Mouse (Mus musculus) intestine, postnatal 0 days (tissue): ENCODE measurements around the gene Glrx. TPM values are rescaled to one million over a fixed set of nuclear protein-coding genes. Genes with fewer than 3 reads are reported as not detected.

Source experiments
- ATAC-seq: fragments of 200-750 bp; cut with Nextera tagmentation; 2 replicates; pipeline ENCODE4 v1.8.0; 2017; ENCODE audit warnings: mild to moderate bottlenecking, moderate TSS enrichment, moderate library complexity
- H3K27ac ChIP-seq: fragments of 300-500 bp; sonication (generic); 2 replicates; pipeline ENCODE4 v1.5.1; 2014; ENCODE audit warnings: mild to moderate bottlenecking, low read depth, low read length, moderate library complexity
- H3K27me3 ChIP-seq: fragments of 300-500 bp; sonication (generic); replicated peaks from 2 replicates; pipeline ENCODE4 v1.6.1; 2014; ENCODE audit warnings: low read length, mixed read lengths; ENCODE audit not compliant: control insufficient read depth, insufficient read depth
- H3K36me3 ChIP-seq: fragments of 300-500 bp; sonication (generic); 2 replicates; pipeline ENCODE4 v1.6.1; 2014; ENCODE audit warnings: mild to moderate bottlenecking, moderate library complexity; ENCODE audit not compliant: control insufficient read depth, insufficient read depth
- H3K4me1 ChIP-seq: fragments of 300-500 bp; sonication (generic); replicated peaks from 2 replicates; pipeline ENCODE4 v1.6.1; 2014; ENCODE audit warnings: antibody characterized with exemption, low read length, mixed read lengths; ENCODE audit not compliant: control insufficient read depth, insufficient read depth
- H3K4me2 ChIP-seq: fragments of 300-500 bp; sonication (generic); replicated peaks from 2 replicates; pipeline ENCODE4 v1.6.1; 2014; ENCODE audit warnings: low read depth, mild to moderate bottlenecking, moderate library complexity
- H3K4me3 ChIP-seq: fragments of 300-500 bp; sonication (generic); 2 replicates; pipeline ENCODE4 v1.5.1; 2014; ENCODE audit warnings: low read depth, low read length
- H3K9ac ChIP-seq: fragments of 300-500 bp; sonication (generic); 2 replicates; pipeline ENCODE4 v1.6.1; 2014; ENCODE audit warnings: mild to moderate bottlenecking, low read depth, low read length
- H3K9me3 ChIP-seq: fragments of 300-500 bp; sonication (generic); 2 replicates; pipeline ENCODE4 v1.6.1; 2016; ENCODE audit warnings: mixed run types; ENCODE audit not compliant: control insufficient read depth
- CTCF ChIP-seq: sonication (generic); IDR thresholded peaks from 2 replicates; pipeline ENCODE4 v1.5.1; 2016; ENCODE audit warnings: low read depth, mild to moderate bottlenecking, control low read depth, antibody characterized with exemption, moderate library complexity
- whole genome bisulfite sequencing: fragments of 180-500 bp; shearing (Covaris S2); extraction: QIAGEN DNeasy Blood & Tissue Kit; methylation state at CpG from one replicate; pipeline ENCODE4 v1.1.7; 2014; 5-methylcytosine and 5-hydroxymethylcytosine counted together
- polyA plus RNA-seq: library from polyadenylated mRNA; unstranded; fragments of >200 nt; fragmentation: Nextera tagmentation; extraction: Ambion mirVana; gene quantifications from 2 replicates; pipeline ENCODE4 v1.2.1, GENCODE M21; 2015

Gene Glrx
- polyA plus RNA-seq, 1 experiment from 2014 or later = 609 TPM

DNA sequence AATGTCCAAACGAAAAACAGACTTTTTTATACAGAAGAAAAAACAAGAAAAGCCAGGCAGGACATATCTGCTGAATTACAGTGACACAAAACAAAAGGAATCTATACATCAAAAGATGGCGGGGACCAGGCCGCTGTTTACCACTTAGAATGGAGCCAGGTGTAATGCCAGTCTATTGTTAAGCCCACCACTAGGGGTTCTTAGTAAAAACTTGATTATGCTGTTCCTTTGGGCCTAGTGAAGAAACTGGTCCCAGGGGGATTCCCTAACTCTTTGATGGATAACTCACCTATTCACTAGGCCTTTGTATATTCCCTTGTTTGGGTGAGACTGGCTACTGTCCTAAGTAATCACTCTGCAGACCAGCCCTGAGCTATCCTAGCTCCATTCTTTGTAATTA lies 40.2 kb upstream of the Glrx start:
- Histone ChIP-seq H3K27ac (no peak overlapping the region), H3K9me3 (no peaks in the 10 kb centered on the region), H3K27me3 (no peaks in the 10 kb centered on the region), H3K4me3 (no peak overlapping the region), H3K9ac (no peak overlapping the region), H3K4me1 (0 out of 2 replicates have a peak, but pooled peaks cover 2% of the 10 kb centered on the region), H3K4me2 (no peak overlapping the region), H3K36me3 (no peaks in the 10 kb centered on the region)
- WGBS = 85% methylated on average over 3 of the region's 3 CpGs
- no peak for TF ChIP-seq CTCF
- ATAC-seq = no peak

DNA sequence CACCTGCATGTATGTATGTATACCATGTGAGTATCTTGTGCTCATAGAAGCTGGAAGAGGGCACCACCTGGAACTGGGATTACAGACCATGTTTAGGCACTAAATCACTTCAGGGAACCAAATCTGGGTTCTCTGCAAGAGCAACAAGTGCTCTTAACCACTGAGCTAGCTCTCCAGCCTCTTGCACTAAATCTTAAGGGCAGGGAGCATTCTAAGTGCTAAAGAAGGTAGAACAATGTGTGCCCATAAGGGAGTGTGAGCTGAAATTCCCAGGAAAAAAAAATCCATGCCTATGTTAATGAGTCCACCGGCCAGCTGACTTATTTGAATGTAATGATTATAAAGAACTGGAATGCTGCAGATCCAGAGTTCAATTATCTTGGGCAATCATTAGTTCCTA lies 31.7 kb upstream of the Glrx start:
- no peak overlapping the region for H3K27ac ChIP-seq
- H3K4me1 ChIP-seq = no peaks in the 10 kb centered on the region
- H3K27me3 ChIP-seq = no peaks in the 10 kb centered on the region
- no peaks in the 10 kb centered on the region for H3K36me3 ChIP-seq
- no peak for TF ChIP-seq CTCF
- no peak overlapping the region for H3K4me3 ChIP-seq
- H3K9me3 ChIP-seq = no peaks in the 10 kb centered on the region
- H3K9ac ChIP-seq = no peak overlapping the region
- ATAC-seq = no peak
- WGBS = 79% methylated on average over 1 of the region's 1 CpGs
- H3K4me2 ChIP-seq = no peak overlapping the region

GRCm38 (mm10) chr13:75809957-75810356 lies 29.7 kb upstream of the Glrx start:
- no peak overlapping the region for H3K4me2 ChIP-seq
- no peak overlapping the region for H3K4me3 ChIP-seq
- no peaks in the 10 kb centered on the region for H3K9me3 ChIP-seq
- 70% methylated on average over 1 of the region's 1 CpGs for WGBS
- no peaks in the 10 kb centered on the region for H3K36me3 ChIP-seq
- no peaks in the 10 kb centered on the region for H3K4me1 ChIP-seq
- ATAC-seq = no peak
- no peak overlapping the region for H3K27ac ChIP-seq
- no peak for TF ChIP-seq CTCF
- no peaks in the 10 kb centered on the region for H3K27me3 ChIP-seq
- H3K9ac ChIP-seq = no peak overlapping the region

DNA sequence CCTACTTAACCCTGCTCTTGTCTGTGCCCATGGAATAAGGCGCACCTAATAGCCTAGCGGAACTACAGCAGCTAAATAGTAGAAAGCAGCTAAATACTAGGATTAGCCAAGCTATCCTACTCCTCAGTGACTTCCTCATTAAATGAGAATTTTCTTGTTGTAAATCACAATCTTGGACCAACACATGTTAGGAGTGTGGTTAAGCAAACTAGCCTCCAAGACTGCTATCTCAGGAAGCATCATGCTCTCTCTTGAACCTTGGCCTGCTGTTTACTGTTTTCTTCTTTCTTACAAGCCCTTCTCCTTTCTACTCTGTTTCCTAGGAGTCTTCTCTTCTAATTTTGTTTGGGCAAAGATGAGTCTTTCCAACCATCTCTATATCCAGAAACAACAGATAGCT lies 22.5 kb upstream of the Glrx start:
- no peak for TF ChIP-seq CTCF
- Histone ChIP-seq H3K9me3 (no peaks in the 10 kb centered on the region), H3K27me3 (no peaks in the 10 kb centered on the region), H3K9ac (no peak overlapping the region), H3K4me1 (no peaks in the 10 kb centered on the region), H3K36me3 (no peaks in the 10 kb centered on the region), H3K4me2 (no peak overlapping the region), H3K4me3 (no peak overlapping the region), H3K27ac (no peak overlapping the region)
- WGBS = 95% methylated on average over 2 of the region's 2 CpGs
- ATAC-seq = no peak

GRCm38 (mm10) chr13:75818486-75818885 lies 21.2 kb upstream of the Glrx start:
- no peaks in the 10 kb centered on the region for H3K27me3 ChIP-seq
- no peak for TF ChIP-seq CTCF
- no peak for ATAC-seq
- H3K9ac ChIP-seq = no peak overlapping the region
- H3K4me2 ChIP-seq = no peak overlapping the region
- H3K9me3 ChIP-seq = no peaks in the 10 kb centered on the region
- WGBS = 61% methylated on average over 3 of the region's 3 CpGs
- no peak overlapping the region for H3K4me3 ChIP-seq
- no peaks in the 10 kb centered on the region for H3K36me3 ChIP-seq
- no peaks in the 10 kb centered on the region for H3K4me1 ChIP-seq
- H3K27ac ChIP-seq = no peak overlapping the region

DNA sequence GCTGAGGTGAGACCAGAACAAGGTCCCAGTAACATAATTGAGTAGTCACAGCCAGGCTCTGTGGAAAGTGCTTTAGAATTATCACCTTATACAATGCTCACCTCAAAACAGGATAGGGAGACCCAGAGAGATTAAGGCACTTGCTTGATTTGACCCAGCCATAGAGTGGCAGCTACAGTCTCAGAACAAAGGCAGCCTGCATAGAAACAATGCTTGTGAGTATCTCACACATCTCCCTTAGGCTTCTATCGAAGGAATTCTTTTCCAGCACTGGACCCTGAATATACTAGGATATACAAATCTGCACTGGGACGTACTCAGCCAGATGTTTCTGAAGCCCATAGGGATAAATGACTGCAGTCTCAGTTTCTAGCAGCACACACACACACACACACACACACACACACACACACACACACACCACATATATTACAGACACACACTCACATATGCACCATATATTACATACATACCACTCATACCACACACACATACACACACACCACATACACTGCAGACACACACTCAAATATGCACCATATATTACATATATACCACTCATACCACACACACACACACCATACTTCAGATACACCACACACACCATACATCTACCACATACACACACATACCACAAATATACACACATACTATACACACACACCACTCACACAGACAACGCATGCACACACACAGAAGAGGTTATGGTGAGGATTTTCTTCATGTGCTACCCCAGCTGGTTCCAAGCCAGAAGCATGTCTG lies 20.5 kb upstream of the Glrx start:
- Histone ChIP-seq H3K4me2 (no peak overlapping the region), H3K27me3 (no peaks in the 10 kb centered on the region), H3K36me3 (no peaks in the 10 kb centered on the region), H3K4me1 (no peaks in the 10 kb centered on the region), H3K9me3 (no peaks in the 10 kb centered on the region), H3K9ac (no peak overlapping the region), H3K4me3 (no peak overlapping the region), H3K27ac (no peak overlapping the region)
- WGBS = 86% methylated on average over 3 of the region's 3 CpGs
- ATAC-seq = no peak
- TF ChIP-seq CTCF = no peak
